Mouse (Mus musculus) olfactory bulb, adult 2 months (tissue): ENCODE data around the gene Prss43.

Experiments used
- CTCF ChIP-seq: fragments of 200-500 bp; IDR thresholded peaks from 2 replicates; pipeline ENCODE4 v1.5.1; 2012; ENCODE audit warnings: low read depth, mild to moderate bottlenecking, low read length, moderate library complexity; ENCODE audit not compliant: insufficient read depth
- POLR2A ChIP-seq: fragments of 200-500 bp; IDR thresholded peaks from 2 replicates; pipeline ENCODE4 v1.6.1; 2012; ENCODE audit warnings: mild to moderate bottlenecking, low read depth, low read length, moderate library complexity; ENCODE audit not compliant: insufficient read depth

GRCm38 (mm10) chr9:110790462-110790861 is 36.0 kb upstream of the Prss43 start:
- TF ChIP-seq CTCF (no peak), POLR2A (no peak)
